Mouse (Mus musculus) stomach, embryonic 15.5 days (tissue): ENCODE data around the gene Tspyl2. TPM values are rescaled to one million over a fixed set of nuclear protein-coding genes. Genes with fewer than 3 reads are reported as not detected.
"Not testable (repeated sequence)": the region's sequence is repeated elsewhere in the genome, so short reads cannot be mapped to it uniquely, and the experiment has no call there.

Experiments
- ATAC-seq: fragments of 200-750 bp; cut with Nextera tagmentation; 2 replicates; pipeline ENCODE4 v1.8.0; 2017; ENCODE audit warnings: low read depth, moderate number of reproducible peaks, moderate TSS enrichment; ENCODE audit not compliant: insufficient read depth, low FRiP score
- H3K27ac ChIP-seq: fragments of 300-500 bp; sonication (generic); 2 replicates; pipeline ENCODE4 v1.5.1; 2015; ENCODE audit warnings: mild to moderate bottlenecking, inconsistent platforms
- H3K27me3 ChIP-seq: fragments of 300-500 bp; sonication (generic); replicated peaks from 2 replicates; pipeline ENCODE4 v1.6.1; 2015; ENCODE audit warnings: inconsistent platforms
- H3K36me3 ChIP-seq: fragments of 300-500 bp; sonication (generic); 2 replicates; pipeline ENCODE4 v1.6.1; 2015; ENCODE audit warnings: inconsistent platforms
- H3K4me1 ChIP-seq: fragments of 300-500 bp; sonication (generic); 2 replicates; pipeline ENCODE4 v1.6.1; 2015; ENCODE audit warnings: inconsistent platforms
- H3K4me2 ChIP-seq: fragments of 300-500 bp; sonication (generic); 2 replicates; pipeline ENCODE4 v1.6.1; 2015; ENCODE audit warnings: mild to moderate bottlenecking, inconsistent platforms
- H3K4me3 ChIP-seq: fragments of 300-500 bp; sonication (generic); replicated peaks from 2 replicates; pipeline ENCODE4 v1.5.1; 2015; ENCODE audit warnings: inconsistent platforms
- H3K9ac ChIP-seq: fragments of 300-500 bp; sonication (generic); 2 replicates; pipeline ENCODE4 v1.6.1; 2015; ENCODE audit warnings: inconsistent platforms
- H3K9me3 ChIP-seq: fragments of 300-500 bp; sonication (generic); 2 replicates; pipeline ENCODE4 v1.6.1; 2016; ENCODE audit warnings: inconsistent platforms
- WGBS: fragments of 180-500 bp; shearing (Covaris S2); methylation state at CpG from one replicate; pipeline ENCODE4 v1.1.7; 2015; 5-methylcytosine and 5-hydroxymethylcytosine counted together
- polyA plus RNA-seq: library from polyadenylated mRNA; unstranded; fragments of >200 nt; fragmentation: Nextera tagmentation; extraction: Ambion mirVana; gene quantifications from 2 replicates; pipeline ENCODE4 v1.2.1, GENCODE M21; 2015

The Tspyl2 gene
- 29.8 and 34.0 TPM in 2 replicates for polyA plus RNA-seq

- H3K9ac ChIP-seq = peak within 1 kb of the TSS; percentile 37
- H3K4me3 ChIP-seq = peak within 1 kb of the TSS; percentile 60
- WGBS = 12% methylated on average over 27 of the region's 27 CpGs
- H3K4me2 ChIP-seq = peak within 1 kb of the TSS; percentile 52
- H3K9me3 ChIP-seq = no peaks in the 10 kb centered on the region
- H3K27me3 ChIP-seq = peaks cover 7% of the 10 kb centered on the region; the same call in 1 of the 2 replicates
- H3K4me1 ChIP-seq = no peaks in the 10 kb centered on the region
- peak; percentile 97 for ATAC-seq
- peak within 1 kb of the TSS; percentile 83 for H3K27ac ChIP-seq
- H3K36me3 ChIP-seq = no peaks in the 10 kb centered on the region
These were observed at the start of gene Tspyl2 for GRCm38 (mm10) chrX:152342358-152342901. Gene Tspyl2, minus strand, starts transcription at chrX:152342425.

- whole genome bisulfite sequencing = 16% methylated on average over 20 of the region's 24 CpGs
These were observed 26.4 kb upstream of the Tspyl2 start, which contains the start of gene Gpr173 for GRCm38 (mm10) chrX:152368397-152369273. Gene Gpr173, minus strand, starts transcription at chrX:152368704.

DNA sequence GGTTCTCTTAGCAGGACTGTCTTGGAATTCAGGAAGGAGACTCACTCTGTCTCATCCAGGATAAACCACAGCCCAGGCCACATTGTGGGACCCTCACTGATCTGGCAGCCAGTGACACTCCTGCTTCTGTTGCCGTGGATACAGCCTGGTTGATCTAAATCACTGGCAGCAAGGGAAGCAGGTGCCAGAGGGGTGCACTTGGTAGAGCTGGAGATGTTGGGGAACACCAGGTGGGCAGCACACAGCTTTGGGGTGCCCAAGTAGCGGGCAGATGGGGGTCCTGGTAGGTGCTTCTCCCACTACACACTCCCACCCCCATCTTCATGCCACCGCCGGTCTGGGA is 25.8 kb upstream of the Tspyl2 start:
- Histone ChIP-seq H3K27ac (no peak overlapping the region), H3K4me2 (peak overlapping the region; percentile 50), H3K9me3 (no peaks in the 10 kb centered on the region), H3K27me3 (no peaks in the 10 kb centered on the region), H3K4me1 (no peaks in the 10 kb centered on the region), H3K4me3 (peak overlapping the region; percentile 49), H3K36me3 (no peaks in the 10 kb centered on the region), H3K9ac (no peak overlapping the region)
- ATAC-seq = no peak
- 20% methylated on average over 4 of the region's 4 CpGs for WGBS

More at GRCm38 (mm10) chrX:152368397-152369273, 26.4 kb upstream of the Tspyl2 start, which contains the start of gene Gpr173:
- ATAC-seq = peak; percentile 96
- Histone ChIP-seq H3K4me2 (peak within 1 kb of the TSS; percentile 50), H3K4me3 (peak within 1 kb of the TSS; percentile 49), H3K4me1 (no peaks in the 10 kb centered on the region), H3K9ac (peak within 1 kb of the TSS; percentile 16; the same call in 1 of the 2 replicates), H3K9me3 (no peaks in the 10 kb centered on the region), H3K27me3 (no peaks in the 10 kb centered on the region), H3K27ac (peak within 1 kb of the TSS; percentile 21; the same call in 1 of the 2 replicates), H3K36me3 (no peaks in the 10 kb centered on the region)

- 45% methylated on average over 2 of the region's 2 CpGs for WGBS
- ATAC-seq = no peak
- no peak overlapping the region for H3K4me2 ChIP-seq
These were observed 24.2 kb upstream of the Tspyl2 start for GRCm38 (mm10) chrX:152366418-152366817.

GRCm38 (mm10) chrX:152352553-152353153 is 10.4 kb upstream of the Tspyl2 start:
- Histone ChIP-seq H3K4me1 (no peaks in the 10 kb centered on the region), H3K27ac (no peak overlapping the region), H3K4me2 (no peak overlapping the region), H3K9ac (no peak overlapping the region), H3K27me3 (no peaks in the 10 kb centered on the region), H3K36me3 (no peaks in the 10 kb centered on the region), H3K4me3 (no peak overlapping the region), H3K9me3 (no peaks in the 10 kb centered on the region)
- ATAC-seq = peak; percentile 35; the same call in 1 of the 2 replicates
- WGBS = 22% methylated on average over 5 of the region's 5 CpGs

More at GRCm38 (mm10) chrX:152366418-152366817, 24.2 kb upstream of the Tspyl2 start:
- no peaks in the 10 kb centered on the region for H3K9me3 ChIP-seq
- no peak overlapping the region for H3K27ac ChIP-seq
- no peak overlapping the region for H3K9ac ChIP-seq
- no peaks in the 10 kb centered on the region for H3K27me3 ChIP-seq
- no peaks in the 10 kb centered on the region for H3K36me3 ChIP-seq
- H3K4me1 ChIP-seq = no peaks in the 10 kb centered on the region
- H3K4me3 ChIP-seq = no peak overlapping the region

DNA sequence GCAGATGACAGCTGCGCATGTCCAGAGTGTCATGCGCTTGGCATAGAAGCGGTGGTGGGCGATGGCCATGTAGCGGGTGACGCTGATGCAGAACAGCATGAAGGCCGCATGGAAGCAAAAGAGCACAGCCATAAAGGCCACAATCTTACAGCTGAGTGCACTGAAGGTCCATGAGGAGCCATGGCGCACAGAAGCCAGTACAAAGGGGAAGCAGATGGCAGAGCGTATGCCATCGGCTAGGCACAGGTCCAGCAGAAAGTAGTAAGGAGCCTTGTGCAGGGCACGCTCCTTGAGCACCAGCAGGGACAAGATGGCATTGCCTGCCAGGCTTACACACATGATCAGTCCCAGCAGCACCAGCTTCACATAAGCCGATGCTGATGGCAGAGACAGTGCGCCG is 4.8 kb upstream of the Tspyl2 start:
- no peaks in the 10 kb centered on the region for H3K36me3 ChIP-seq
- no peak overlapping the region for H3K9ac ChIP-seq
- peaks cover 5% of the 10 kb centered on the region; the same call in 1 of the 2 replicates for H3K27me3 ChIP-seq
- ATAC-seq = no peak
- no peaks in the 10 kb centered on the region for H3K4me1 ChIP-seq
- H3K9me3 ChIP-seq = no peaks in the 10 kb centered on the region
- H3K4me2 ChIP-seq = no peak overlapping the region
- H3K27ac ChIP-seq = no peak overlapping the region
- H3K4me3 ChIP-seq = no peak overlapping the region
- WGBS = 96% methylated on average over 14 of the region's 14 CpGs

- H3K9me3 ChIP-seq = no peaks in the 10 kb centered on the region
- H3K9ac ChIP-seq = no peak overlapping the region
- no peaks in the 10 kb centered on the region for H3K4me1 ChIP-seq
- H3K27ac ChIP-seq = no peak overlapping the region
- H3K4me2 ChIP-seq = no peak overlapping the region
- H3K27me3 ChIP-seq = peaks cover 5% of the 10 kb centered on the region; the same call in 1 of the 2 replicates
- ATAC-seq = no peak
- WGBS = 88% methylated on average over 15 of the region's 15 CpGs
- no peaks in the 10 kb centered on the region for H3K36me3 ChIP-seq
- H3K4me3 ChIP-seq = no peak overlapping the region
These were observed 4.4 kb upstream of the Tspyl2 start for GRCm38 (mm10) chrX:152346587-152346986.

- Histone ChIP-seq H3K4me2 (peak overlapping the region; percentile 47), H3K9ac (no peak overlapping the region), H3K27me3 (peaks cover 9% of the 10 kb centered on the region; the same call in 1 of the 2 replicates), H3K27ac (peak overlapping the region; percentile 83), H3K4me3 (peak overlapping the region; percentile 60), H3K9me3 (no peaks in the 10 kb centered on the region), H3K4me1 (no peaks in the 10 kb centered on the region), H3K36me3 (no peaks in the 10 kb centered on the region)
- WGBS = 33% methylated on average over 6 of the region's 6 CpGs
- ATAC-seq = no peak
These were observed 678 bp upstream of the Tspyl2 start for GRCm38 (mm10) chrX:152342903-152343302.

DNA sequence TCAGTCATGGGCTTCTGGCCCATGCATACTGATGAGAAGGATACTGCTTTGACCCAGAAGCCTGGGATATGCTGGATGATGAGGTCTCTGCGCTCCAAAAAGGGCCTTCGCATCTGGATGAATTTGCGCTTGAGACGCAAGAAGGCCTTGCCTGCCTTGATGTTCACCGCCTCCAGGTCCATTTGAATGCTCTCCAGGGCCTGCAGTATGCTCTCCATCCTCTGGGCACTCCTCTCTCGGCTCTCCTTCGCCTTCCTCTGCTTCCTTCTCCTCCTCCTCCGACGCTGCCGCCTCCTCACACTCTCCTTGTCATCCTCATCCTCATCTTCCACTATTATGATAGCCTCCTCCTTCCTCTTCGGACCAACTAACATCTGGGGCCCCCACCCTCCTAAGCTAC is 729 bp downstream of the Tspyl2 start:
- Histone ChIP-seq H3K4me1 (no peaks in the 10 kb centered on the region), H3K27ac (peak overlapping the region; percentile 83; the same call in 1 of the 2 replicates), H3K9me3 (no peaks in the 10 kb centered on the region), H3K4me3 (peak overlapping the region; percentile 60), H3K27me3 (peaks cover 11% of the 10 kb centered on the region; the same call in 1 of the 2 replicates), H3K36me3 (no peaks in the 10 kb centered on the region), H3K9ac (peak overlapping the region; percentile 37; the same call in 1 of the 2 replicates), H3K4me2 (peak overlapping the region; percentile 52)
- ATAC-seq = no peak
- WGBS = 34% methylated on average over 11 of the region's 11 CpGs

GRCm38 (mm10) chrX:152336546-152337332 is 5.5 kb downstream of the Tspyl2 start:
- 13% methylated on average over 33 of the region's 33 CpGs for WGBS
- peak; percentile 99 for ATAC-seq
- H3K4me1 ChIP-seq = no peaks in the 10 kb centered on the region
- H3K4me2 ChIP-seq = peak overlapping the region; percentile 46
- H3K27me3 ChIP-seq = 0 out of 2 replicates have a peak, but pooled peaks cover 11% of the 10 kb centered on the region
- H3K9ac ChIP-seq = peak overlapping the region; percentile 16; the same call in 1 of the 2 replicates
- no peaks in the 10 kb centered on the region for H3K9me3 ChIP-seq
- no peaks in the 10 kb centered on the region for H3K36me3 ChIP-seq
- H3K4me3 ChIP-seq = peak overlapping the region; percentile 27
- H3K27ac ChIP-seq = peak overlapping the region; percentile 91

- H3K36me3 ChIP-seq, H3K4me1 ChIP-seq, H3K27me3 ChIP-seq, H3K9ac ChIP-seq, H3K27ac ChIP-seq, H3K9me3 ChIP-seq: not testable (repeated sequence)
- 0 out of 2 replicates have a peak, but pooled peaks have one; percentile 8 for ATAC-seq
- H3K4me3 ChIP-seq = peak overlapping the region; percentile 27; the same call in 1 of the 2 replicates
- WGBS = 35% methylated on average over 4 of the region's 4 CpGs
- H3K4me2 ChIP-seq = peak overlapping the region; percentile 46
These were observed 6.1 kb downstream of the Tspyl2 start for GRCm38 (mm10) chrX:152336123-152336522.
